Mouse (Mus musculus): ENCODE data around the gene B4galt4. TPM values are rescaled to one million over a fixed set of nuclear protein-coding genes. Genes with fewer than 3 reads are reported as not detected.
A peak's percentile ranks its signal among the peaks of the same experiment; 100 is the strongest.

B4galt4 gene
- polyA plus RNA-seq, 1 experiment from 2014 or later, result 27.4 TPM

DNA sequence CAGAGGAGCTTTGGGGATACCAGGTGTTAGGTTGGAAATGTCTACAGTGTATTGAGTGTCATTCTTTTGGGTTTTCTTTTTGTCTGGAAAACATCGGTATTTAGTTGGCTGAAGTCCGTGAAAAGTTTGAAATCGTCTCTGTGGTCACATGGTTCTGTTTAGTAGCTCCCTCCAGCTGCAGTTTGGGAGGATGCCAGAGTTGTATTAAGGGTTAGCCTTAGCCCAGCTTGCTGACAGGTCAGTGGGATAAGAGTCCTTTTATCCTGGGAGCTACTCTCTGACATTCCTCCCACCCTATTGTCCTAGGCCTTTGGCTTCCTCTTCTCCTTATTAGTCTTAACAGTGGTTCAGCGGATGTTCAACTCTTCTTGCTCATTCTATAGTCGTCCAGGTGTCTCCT, 19.9 kb downstream of the B4galt4 start:
- Histone ChIP-seq H3K27me3 (ENCODE audit: control insufficient read depth, insufficient read depth, low read length) (no peaks in the 10 kb centered on the region), H3K4me3 (ENCODE audit: control insufficient read depth in 1 of 2, insufficient read depth in 1 of 2, low read depth in 1 of 2, low read length in 2 of 2) (no peak overlapping the region), H3K36me3 (ENCODE audit: control insufficient read depth, insufficient read depth, low read length) (peaks cover 42% of the 10 kb centered on the region), H3K9ac (ENCODE audit: low read length) (no peak overlapping the region), H3K27ac (replicated peaks in 1 of 2; ENCODE audit: control insufficient read depth in 1 of 2, insufficient read depth in 1 of 2, low read depth in 2 of 2, low read length in 2 of 2) (no peak overlapping the region), H3K9me3 (ENCODE audit: control insufficient read depth, low read length) (no peaks in the 10 kb centered on the region), H3K4me1 (ENCODE audit: control insufficient read depth in 2 of 2, insufficient read depth in 2 of 2, low read length in 2 of 2) (peaks cover 0 to 8% of the 10 kb centered on the region in 2 experiments; a peak in 2 of 4 replicates), H3K4me2 (ENCODE audit: low read length) (no peak overlapping the region)
- 59% methylated on average over 5 of the region's 5 CpGs for WGBS
- no peak for ATAC-seq (ENCODE audit: insufficient number of reproducible peaks, insufficient read depth, low FRiP score, low read depth)

- WGBS, result 79% methylated on average over 8 of the region's 8 CpGs
- Histone ChIP-seq H3K9ac (ENCODE audit: low read length) (no peak overlapping the region), H3K4me3 (ENCODE audit: control insufficient read depth in 1 of 2, insufficient read depth in 1 of 2, low read depth in 1 of 2, low read length in 2 of 2) (no peak overlapping the region), H3K27ac (replicated peaks in 1 of 2; ENCODE audit: control insufficient read depth in 1 of 2, insufficient read depth in 1 of 2, low read depth in 2 of 2, low read length in 2 of 2) (no peak overlapping the region), H3K4me1 (ENCODE audit: control insufficient read depth in 2 of 2, insufficient read depth in 2 of 2, low read length in 2 of 2) (peaks cover 0 to 8% of the 10 kb centered on the region in 2 experiments; a peak in 2 of 4 replicates), H3K27me3 (ENCODE audit: control insufficient read depth, insufficient read depth, low read length) (no peaks in the 10 kb centered on the region), H3K9me3 (ENCODE audit: control insufficient read depth, low read length) (no peaks in the 10 kb centered on the region), H3K4me2 (ENCODE audit: low read length) (no peak overlapping the region), H3K36me3 (ENCODE audit: control insufficient read depth, insufficient read depth, low read length) (peaks cover 45% of the 10 kb centered on the region)
- no peak for ATAC-seq (ENCODE audit: insufficient number of reproducible peaks, insufficient read depth, low FRiP score, low read depth)
Observed at GRCm38 (mm10) chr16:38762401-38762800, 20.3 kb downstream of the B4galt4 start.

DNA sequence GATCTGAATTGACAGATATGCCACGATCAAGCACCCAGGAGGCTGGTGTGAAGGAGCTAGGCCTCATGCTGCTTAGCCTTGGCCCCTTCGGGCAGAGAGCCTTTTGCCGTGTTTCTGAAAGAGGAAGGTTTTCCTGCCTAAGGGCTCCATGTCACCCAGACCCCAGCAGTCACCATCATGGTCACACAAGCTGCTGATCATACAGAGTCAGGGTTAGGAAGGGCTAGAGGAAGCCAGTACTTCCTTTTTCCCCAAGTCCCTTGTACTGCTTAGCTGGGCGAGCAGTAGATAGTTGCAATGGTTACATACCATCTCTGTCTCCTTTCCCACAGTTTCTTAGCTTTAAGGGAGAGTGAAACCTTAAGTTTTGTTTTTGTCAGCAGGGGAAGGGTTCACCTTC, 21.4 kb downstream of the B4galt4 start:
- 70% methylated on average over 4 of the region's 4 CpGs for WGBS

DNA sequence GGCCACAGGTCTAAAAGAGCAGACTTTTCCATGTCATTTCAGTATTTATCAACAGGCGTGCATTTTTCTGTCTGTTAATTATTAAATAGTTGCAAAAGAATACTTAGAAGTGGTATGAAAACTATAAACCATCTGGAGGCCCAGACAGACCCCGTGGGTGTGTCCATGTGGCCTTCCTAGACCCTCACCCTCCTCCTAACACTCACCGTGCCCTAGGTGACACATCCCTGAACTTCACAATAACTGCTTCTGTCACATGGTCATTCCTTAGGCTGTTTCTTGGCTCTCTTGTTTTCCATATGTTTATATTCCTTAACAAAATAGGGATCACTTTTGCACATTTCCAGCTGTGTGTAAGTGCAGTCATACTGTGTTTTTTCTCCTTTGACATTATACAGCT, 24.6 kb downstream of the B4galt4 start:
- no peak overlapping the region for H3K27ac ChIP-seq (replicated peaks in 1 of 2; ENCODE audit: control insufficient read depth in 1 of 2, insufficient read depth in 1 of 2, low read depth in 2 of 2, low read length in 2 of 2)
- no peak overlapping the region for H3K4me3 ChIP-seq (ENCODE audit: control insufficient read depth in 1 of 2, insufficient read depth in 1 of 2, low read depth in 1 of 2, low read length in 2 of 2)
- no peak overlapping the region for H3K4me2 ChIP-seq (ENCODE audit: low read length)
- 67% methylated on average over 3 of the region's 3 CpGs for WGBS
- H3K27me3 ChIP-seq (ENCODE audit: control insufficient read depth, insufficient read depth, low read length), result no peaks in the 10 kb centered on the region
- ATAC-seq (ENCODE audit: insufficient number of reproducible peaks, insufficient read depth, low FRiP score, low read depth), result no peak
- peaks cover 0 to 5% of the 10 kb centered on the region in 2 experiments; a peak in 2 of 4 replicates for H3K4me1 ChIP-seq (ENCODE audit: control insufficient read depth in 2 of 2, insufficient read depth in 2 of 2, low read length in 2 of 2)
- H3K36me3 ChIP-seq (ENCODE audit: control insufficient read depth, insufficient read depth, low read length), result peaks cover 30% of the 10 kb centered on the region
- no peaks in the 10 kb centered on the region for H3K9me3 ChIP-seq (ENCODE audit: control insufficient read depth, low read length)
- H3K9ac ChIP-seq (ENCODE audit: low read length), result no peak overlapping the region

More for the DNA sequence above, 21.4 kb downstream of the B4galt4 start:
- H3K36me3 ChIP-seq (ENCODE audit: control insufficient read depth, insufficient read depth, low read length), result peaks cover 45% of the 10 kb centered on the region
- H3K27me3 ChIP-seq (ENCODE audit: control insufficient read depth, insufficient read depth, low read length), result no peaks in the 10 kb centered on the region
- H3K9me3 ChIP-seq (ENCODE audit: control insufficient read depth, low read length), result no peaks in the 10 kb centered on the region
- H3K4me1 ChIP-seq (ENCODE audit: control insufficient read depth in 2 of 2, insufficient read depth in 2 of 2, low read length in 2 of 2), result peaks cover 0 to 7% of the 10 kb centered on the region in 2 experiments; a peak in 2 of 4 replicates
- H3K9ac ChIP-seq (ENCODE audit: low read length), result no peak overlapping the region
- no peak overlapping the region for H3K4me2 ChIP-seq (ENCODE audit: low read length)
- H3K27ac ChIP-seq (replicated peaks in 1 of 2; ENCODE audit: control insufficient read depth in 1 of 2, insufficient read depth in 1 of 2, low read depth in 2 of 2, low read length in 2 of 2), result peak overlapping the region; percentile 36 to 48; a peak in 2 of 4 replicates
- no peak overlapping the region for H3K4me3 ChIP-seq (ENCODE audit: control insufficient read depth in 1 of 2, insufficient read depth in 1 of 2, low read depth in 1 of 2, low read length in 2 of 2)
- ATAC-seq (ENCODE audit: insufficient number of reproducible peaks, insufficient read depth, low FRiP score, low read depth), result no peak

DNA sequence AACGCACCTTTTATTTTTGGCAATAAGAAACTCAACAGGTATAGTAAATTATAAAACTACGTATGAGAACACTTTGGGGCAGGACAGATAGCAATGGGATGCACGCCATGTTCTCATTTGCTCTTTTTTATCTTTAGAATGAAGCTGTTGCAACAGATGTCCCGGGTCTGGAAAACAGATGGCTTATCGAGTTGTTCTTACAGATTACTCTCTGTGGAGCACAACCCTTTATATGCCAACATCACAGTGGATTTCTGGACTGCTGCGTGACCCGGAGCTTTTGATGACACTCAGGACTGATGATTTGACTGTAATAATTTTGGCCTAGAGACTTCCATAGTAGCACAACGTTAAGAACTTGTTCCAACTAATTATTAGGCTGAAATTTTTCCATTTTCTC, 25.7 kb downstream of the B4galt4 start:
- H3K27me3 ChIP-seq (ENCODE audit: control insufficient read depth, insufficient read depth, low read length), result no peaks in the 10 kb centered on the region
- WGBS, result 83% methylated on average over 8 of the region's 8 CpGs

GRCm38 (mm10) chr16:38768386-38768785, 26.3 kb downstream of the B4galt4 start:
- no peaks in the 10 kb centered on the region for H3K9me3 ChIP-seq (ENCODE audit: control insufficient read depth, low read length)
- no peaks in the 10 kb centered on the region for H3K27me3 ChIP-seq (ENCODE audit: control insufficient read depth, insufficient read depth, low read length)
- no peak for ATAC-seq (ENCODE audit: insufficient number of reproducible peaks, insufficient read depth, low FRiP score, low read depth)
- H3K4me3 ChIP-seq (ENCODE audit: control insufficient read depth in 1 of 2, insufficient read depth in 1 of 2, low read depth in 1 of 2, low read length in 2 of 2), result no peak overlapping the region
- H3K27ac ChIP-seq (replicated peaks in 1 of 2; ENCODE audit: control insufficient read depth in 1 of 2, insufficient read depth in 1 of 2, low read depth in 2 of 2, low read length in 2 of 2), result no peak overlapping the region
- H3K9ac ChIP-seq (ENCODE audit: low read length), result no peak overlapping the region
- peaks cover 0 to 3% of the 10 kb centered on the region in 2 experiments; a peak in 2 of 4 replicates for H3K4me1 ChIP-seq (ENCODE audit: control insufficient read depth in 2 of 2, insufficient read depth in 2 of 2, low read length in 2 of 2)
- H3K4me2 ChIP-seq (ENCODE audit: low read length), result no peak overlapping the region
- peaks cover 30% of the 10 kb centered on the region for H3K36me3 ChIP-seq (ENCODE audit: control insufficient read depth, insufficient read depth, low read length)
- 90% methylated on average over 8 of the region's 8 CpGs for WGBS

More for the DNA sequence above, 25.7 kb downstream of the B4galt4 start:
- Histone ChIP-seq H3K27ac (replicated peaks in 1 of 2; ENCODE audit: control insufficient read depth in 1 of 2, insufficient read depth in 1 of 2, low read depth in 2 of 2, low read length in 2 of 2) (no peak overlapping the region), H3K4me1 (ENCODE audit: control insufficient read depth in 2 of 2, insufficient read depth in 2 of 2, low read length in 2 of 2) (peaks cover 0 to 5% of the 10 kb centered on the region in 2 experiments; a peak in 2 of 4 replicates), H3K4me2 (ENCODE audit: low read length) (no peak overlapping the region), H3K4me3 (ENCODE audit: control insufficient read depth in 1 of 2, insufficient read depth in 1 of 2, low read depth in 1 of 2, low read length in 2 of 2) (no peak overlapping the region), H3K9me3 (ENCODE audit: control insufficient read depth, low read length) (no peaks in the 10 kb centered on the region), H3K9ac (ENCODE audit: low read length) (no peak overlapping the region), H3K36me3 (ENCODE audit: control insufficient read depth, insufficient read depth, low read length) (peaks cover 30% of the 10 kb centered on the region)
- ATAC-seq (ENCODE audit: insufficient number of reproducible peaks, insufficient read depth, low FRiP score, low read depth), result no peak

GRCm38 (mm10) chr16:38769529-38769928, 27.5 kb downstream of the B4galt4 start:
- Histone ChIP-seq H3K9me3 (ENCODE audit: control insufficient read depth, low read length) (no peaks in the 10 kb centered on the region), H3K4me2 (ENCODE audit: low read length) (no peak overlapping the region), H3K27me3 (ENCODE audit: control insufficient read depth, insufficient read depth, low read length) (no peaks in the 10 kb centered on the region), H3K36me3 (ENCODE audit: control insufficient read depth, insufficient read depth, low read length) (peaks cover 30% of the 10 kb centered on the region), H3K4me3 (ENCODE audit: control insufficient read depth in 1 of 2, insufficient read depth in 1 of 2, low read depth in 1 of 2, low read length in 2 of 2) (no peak overlapping the region), H3K9ac (ENCODE audit: low read length) (no peak overlapping the region), H3K4me1 (ENCODE audit: control insufficient read depth in 2 of 2, insufficient read depth in 2 of 2, low read length in 2 of 2) (no peaks in the 10 kb centered on the region), H3K27ac (replicated peaks in 1 of 2; ENCODE audit: control insufficient read depth in 1 of 2, insufficient read depth in 1 of 2, low read depth in 2 of 2, low read length in 2 of 2) (no peak overlapping the region)
- WGBS, result 84% methylated on average over 9 of the region's 9 CpGs
- no peak for ATAC-seq (ENCODE audit: insufficient number of reproducible peaks, insufficient read depth, low FRiP score, low read depth)

DNA sequence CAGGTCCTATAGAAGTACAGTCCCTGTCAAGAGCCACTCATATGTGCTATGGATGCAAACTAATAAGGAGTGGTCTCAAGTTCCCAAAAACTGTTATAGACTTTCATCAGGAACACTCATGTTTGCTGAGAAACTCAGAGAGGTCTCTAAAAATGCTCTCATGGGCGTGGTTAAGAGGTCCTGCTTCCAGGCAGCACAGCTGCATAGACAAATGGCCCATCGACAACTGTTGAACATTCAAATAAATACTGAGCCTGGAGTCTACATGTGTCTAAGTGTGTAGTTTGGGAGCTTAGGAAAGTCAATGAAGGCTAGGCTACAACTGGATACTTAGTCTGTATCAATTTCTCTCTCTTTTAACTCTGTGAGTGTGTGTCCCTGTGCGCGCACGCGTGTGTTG, 29.1 kb downstream of the B4galt4 start:
- ATAC-seq (ENCODE audit: insufficient number of reproducible peaks, insufficient read depth, low FRiP score, low read depth), result no peak
- no peak overlapping the region for H3K9ac ChIP-seq (ENCODE audit: low read length)
- H3K4me2 ChIP-seq (ENCODE audit: low read length), result no peak overlapping the region
- no peaks in the 10 kb centered on the region for H3K27me3 ChIP-seq (ENCODE audit: control insufficient read depth, insufficient read depth, low read length)
- H3K4me3 ChIP-seq (ENCODE audit: control insufficient read depth in 1 of 2, insufficient read depth in 1 of 2, low read depth in 1 of 2, low read length in 2 of 2), result no peak overlapping the region
- no peak overlapping the region for H3K27ac ChIP-seq (replicated peaks in 1 of 2; ENCODE audit: control insufficient read depth in 1 of 2, insufficient read depth in 1 of 2, low read depth in 2 of 2, low read length in 2 of 2)
- H3K9me3 ChIP-seq (ENCODE audit: control insufficient read depth, low read length), result no peaks in the 10 kb centered on the region
- H3K36me3 ChIP-seq (ENCODE audit: control insufficient read depth, insufficient read depth, low read length), result peaks cover 25% of the 10 kb centered on the region
- H3K4me1 ChIP-seq (ENCODE audit: control insufficient read depth in 2 of 2, insufficient read depth in 2 of 2, low read length in 2 of 2), result no peaks in the 10 kb centered on the region
- WGBS, result 91% methylated on average over 6 of the region's 6 CpGs
